Mouse (Mus musculus): Measurements from ENCODE around the gene Dda1.
"Not testable (repeated sequence)": the region's sequence is repeated elsewhere in the genome, so short reads cannot be mapped to it uniquely, and the experiment has no call there.

Gene Dda1

DNA sequence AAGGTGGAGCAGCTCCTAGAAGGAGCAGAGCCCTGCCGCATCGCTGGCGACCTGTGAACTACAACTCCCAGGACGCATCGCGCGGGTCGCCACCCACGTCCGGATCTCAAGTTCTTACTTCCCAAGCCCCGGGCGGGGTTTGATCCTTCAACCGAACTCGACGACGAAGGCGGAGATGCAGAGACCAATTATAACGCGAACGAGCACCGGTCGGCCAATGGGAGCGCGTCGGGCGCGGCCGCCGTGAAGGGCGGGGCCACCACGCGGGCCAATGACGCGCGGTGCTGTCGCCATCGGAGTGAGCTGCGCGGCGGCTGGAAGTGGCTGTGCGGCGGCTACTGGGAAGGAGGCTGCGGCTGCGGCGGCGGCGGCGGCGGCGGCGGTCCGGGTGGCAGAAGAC lies at the start of gene Dda1:
Dda1 (plus strand) TSS at position 284 of the 400 bp plus-strand sequence.
- DNase-seq (ENCODE audit: low spot score): peak; percentile 79

GRCm38 (mm10) chr8:71422121-71422520 lies 46.9 kb upstream of the Dda1 start:
- no peak for DNase-seq (ENCODE audit: low spot score)

- not testable (repeated sequence) for DNase-seq (ENCODE audit: low spot score)
These were observed 36.1 kb upstream of the Dda1 start for GRCm38 (mm10) chr8:71432935-71433334.

- DNase-seq (ENCODE audit: low spot score): no peak
These were observed 32.0 kb upstream of the Dda1 start for GRCm38 (mm10) chr8:71437041-71437440.

DNA sequence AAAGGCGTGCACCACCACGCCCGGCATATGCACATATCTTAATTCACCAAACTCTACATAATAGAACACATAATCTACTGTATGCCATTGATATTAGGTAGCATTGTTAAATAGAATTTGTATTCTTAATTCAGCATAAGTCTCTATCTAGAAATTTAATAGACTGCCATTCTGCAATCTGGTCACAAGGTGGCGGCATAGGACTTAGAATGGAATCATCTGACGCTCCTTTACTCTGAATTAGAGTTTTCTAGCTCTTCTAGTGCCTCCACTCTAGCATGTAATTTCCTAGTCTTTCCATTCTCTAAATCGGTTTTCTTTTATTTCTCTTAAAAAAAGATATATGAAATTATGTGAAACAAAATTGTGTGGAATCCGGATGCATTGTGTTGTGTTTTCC lies 27.6 kb upstream of the Dda1 start:
- DNase-seq (ENCODE audit: low spot score): peak; percentile 27

GRCm38 (mm10) chr8:71445096-71445495 lies 23.9 kb upstream of the Dda1 start:
- no peak for DNase-seq (ENCODE audit: low spot score)

GRCm38 (mm10) chr8:71451337-71451736 lies 17.7 kb upstream of the Dda1 start:
- no peak for DNase-seq (ENCODE audit: low spot score)

- DNase-seq (ENCODE audit: low spot score): no peak
These were observed 17.2 kb upstream of the Dda1 start for GRCm38 (mm10) chr8:71451777-71452176.

DNA sequence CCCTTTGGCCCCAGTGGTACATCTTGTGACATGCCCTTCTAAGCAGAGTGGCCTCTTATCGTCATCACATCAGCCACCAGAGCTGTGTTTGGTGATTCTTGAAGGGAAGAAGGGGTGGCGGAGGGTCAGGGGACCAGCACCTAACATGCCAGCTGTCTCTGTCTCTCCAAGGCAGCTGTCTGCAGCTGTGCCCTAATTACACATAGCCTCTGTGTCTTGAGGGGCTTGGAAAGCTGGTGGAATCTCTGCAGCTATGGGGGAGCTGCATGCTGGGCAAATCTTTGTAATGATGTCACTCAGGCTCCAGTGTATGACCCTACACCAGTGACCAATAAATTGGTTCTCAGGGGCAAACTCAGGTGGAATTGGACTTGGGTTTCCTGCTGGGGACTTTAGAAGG lies 16.3 kb upstream of the Dda1 start:
- DNase-seq (ENCODE audit: low spot score): no peak

DNA sequence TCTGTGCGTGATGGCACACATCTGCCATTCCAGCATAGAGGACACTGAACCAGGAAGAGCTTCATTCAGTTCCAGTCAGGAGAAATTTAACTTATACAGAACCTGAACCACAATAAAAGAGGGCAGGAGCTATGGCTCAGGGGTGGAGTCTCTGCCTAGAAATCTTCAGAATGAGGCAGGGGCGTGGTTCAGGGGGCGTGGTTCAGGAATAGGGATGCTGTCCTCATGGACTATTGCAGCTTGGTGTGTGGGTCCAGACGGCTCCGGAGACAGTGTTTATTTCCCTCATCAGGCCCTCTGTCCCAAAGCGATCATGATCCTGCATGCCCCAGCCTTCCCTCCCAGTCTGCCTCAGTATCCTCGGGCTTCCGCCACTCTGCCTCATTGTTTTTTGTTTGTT lies 14.3 kb upstream of the Dda1 start:
- no peak for DNase-seq (ENCODE audit: low spot score)

GRCm38 (mm10) chr8:71456906-71457305 lies 12.1 kb upstream of the Dda1 start:
- no peak for DNase-seq (ENCODE audit: low spot score)

GRCm38 (mm10) chr8:71457659-71458270 lies 11.2 kb upstream of the Dda1 start:
- DNase-seq (ENCODE audit: low spot score): no peak

DNA sequence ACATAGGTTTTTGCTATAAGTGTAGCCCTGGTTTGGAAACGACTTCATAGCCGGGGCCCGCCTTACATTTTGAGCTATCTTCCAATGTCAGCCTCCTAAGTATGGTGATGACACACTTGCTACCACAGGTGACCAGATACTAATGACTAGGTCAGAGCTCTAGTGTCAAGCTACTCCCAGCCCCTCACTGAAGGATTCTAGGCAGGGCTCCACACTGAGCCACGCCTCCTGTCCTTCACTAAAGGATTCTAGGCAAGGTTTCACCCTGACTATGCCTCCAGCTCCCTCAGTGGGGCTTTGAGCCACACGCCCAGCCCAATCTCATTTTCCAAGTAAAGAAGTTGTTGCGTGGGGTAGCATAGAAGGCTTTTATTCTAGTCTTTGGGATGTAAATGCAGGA lies 8.3 kb upstream of the Dda1 start:
- DNase-seq (ENCODE audit: low spot score): no peak

- DNase-seq (ENCODE audit: low spot score): no peak
These were observed 7.7 kb upstream of the Dda1 start for GRCm38 (mm10) chr8:71461152-71461840.

GRCm38 (mm10) chr8:71462191-71462590 lies 6.8 kb upstream of the Dda1 start:
- DNase-seq (ENCODE audit: low spot score): no peak

DNA sequence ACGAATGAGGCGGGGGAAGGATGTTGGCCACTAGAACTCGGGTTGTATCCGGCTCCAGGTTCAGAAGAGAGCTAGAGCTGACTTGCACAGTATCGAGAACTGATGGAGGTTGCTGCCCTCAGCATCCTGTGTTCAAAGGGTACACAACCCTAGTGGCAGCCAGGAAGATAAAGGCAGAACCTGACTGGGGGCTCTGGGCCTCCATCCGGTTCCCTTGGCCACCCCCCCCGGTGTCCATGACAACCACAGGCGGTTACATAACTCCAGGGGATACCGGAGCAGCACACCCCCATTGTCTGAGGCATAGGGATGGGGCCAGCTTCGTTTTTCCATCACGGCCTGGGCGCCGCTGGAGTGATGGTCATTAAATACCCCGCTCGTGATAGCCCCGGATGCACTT lies 6.2 kb upstream of the Dda1 start:
- DNase-seq (ENCODE audit: low spot score): no peak

GRCm38 (mm10) chr8:71463188-71464033 lies 5.6 kb upstream of the Dda1 start, which contains the start of gene Abhd8:
Gene Abhd8 (minus strand): TSS chr8:71463655.
- DNase-seq (ENCODE audit: low spot score): peak; percentile 98

DNA sequence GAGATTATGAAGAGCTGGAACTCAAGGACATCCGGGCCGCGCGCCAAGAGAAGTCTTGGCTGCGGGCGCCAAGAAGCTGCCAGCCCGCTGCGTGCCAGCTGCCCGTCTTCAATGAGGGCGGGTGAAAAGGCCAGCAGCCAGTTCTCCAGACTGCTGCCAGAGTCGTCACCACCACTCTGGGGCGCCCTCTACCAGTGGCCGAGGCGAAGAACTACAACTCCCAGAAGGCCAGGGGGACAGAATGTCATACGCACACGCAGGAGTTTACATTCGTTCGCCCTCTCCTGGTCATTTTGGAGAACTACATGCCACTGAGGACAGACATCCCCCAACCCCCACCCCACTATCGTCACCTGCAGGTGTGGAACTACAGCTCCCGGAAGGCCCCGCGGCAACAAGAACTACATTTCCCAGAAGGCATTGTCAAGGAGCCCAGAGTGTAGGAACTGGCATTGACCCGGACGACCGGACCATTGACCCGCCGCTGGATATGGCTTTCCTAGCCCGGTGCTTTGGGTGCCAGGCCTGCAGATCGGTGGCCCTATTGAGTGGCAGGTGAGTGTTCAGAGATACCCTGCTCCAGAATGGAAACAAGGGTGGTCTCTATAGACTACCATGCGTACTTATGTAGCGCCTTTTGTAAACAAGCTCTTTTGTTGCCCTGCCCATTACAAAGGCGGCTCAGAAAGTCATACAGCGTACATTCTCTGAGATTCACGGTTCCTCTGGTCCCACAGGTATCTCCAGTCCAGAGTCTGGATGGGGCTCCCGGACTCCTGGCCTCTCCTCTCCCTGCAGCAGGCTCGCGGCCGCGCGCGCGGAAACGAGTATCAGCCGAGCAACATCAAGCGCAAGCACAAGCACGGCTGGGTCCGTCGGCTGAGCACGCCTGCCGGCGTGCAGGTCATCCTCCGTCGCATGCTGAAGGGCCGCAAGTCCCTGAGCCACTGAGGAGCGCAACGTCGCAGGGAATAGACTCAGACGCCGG lies 4.2 kb upstream of the Dda1 start, which contains the start of gene Mrpl34:
Mrpl34 (plus strand) TSS at position 447 of the 988 bp plus-strand sequence.
- peak; percentile 91 for DNase-seq (ENCODE audit: low spot score)

- no peak for DNase-seq (ENCODE audit: low spot score)
These were observed 3.3 kb upstream of the Dda1 start for GRCm38 (mm10) chr8:71465733-71466132.

DNA sequence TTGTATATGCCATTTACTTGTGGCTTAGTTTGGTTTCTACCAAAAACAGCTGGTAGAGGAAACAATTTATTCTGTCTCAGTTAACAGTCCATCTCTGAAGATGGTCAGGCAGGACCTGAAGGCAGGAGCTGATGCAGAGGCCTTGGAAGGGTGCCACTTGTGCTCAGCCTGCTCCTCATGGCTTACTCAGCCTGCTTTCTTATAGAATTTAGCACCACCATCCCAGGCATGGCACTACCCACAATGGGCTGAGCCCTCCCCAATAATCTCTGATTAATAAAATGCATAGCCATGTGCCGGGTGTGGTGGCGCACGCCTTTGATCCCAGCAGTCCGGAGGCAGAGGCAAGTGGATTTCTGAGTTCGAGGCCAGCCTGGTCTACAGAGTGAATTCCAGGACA lies 2.8 kb upstream of the Dda1 start:
- no peak for DNase-seq (ENCODE audit: low spot score)

DNA sequence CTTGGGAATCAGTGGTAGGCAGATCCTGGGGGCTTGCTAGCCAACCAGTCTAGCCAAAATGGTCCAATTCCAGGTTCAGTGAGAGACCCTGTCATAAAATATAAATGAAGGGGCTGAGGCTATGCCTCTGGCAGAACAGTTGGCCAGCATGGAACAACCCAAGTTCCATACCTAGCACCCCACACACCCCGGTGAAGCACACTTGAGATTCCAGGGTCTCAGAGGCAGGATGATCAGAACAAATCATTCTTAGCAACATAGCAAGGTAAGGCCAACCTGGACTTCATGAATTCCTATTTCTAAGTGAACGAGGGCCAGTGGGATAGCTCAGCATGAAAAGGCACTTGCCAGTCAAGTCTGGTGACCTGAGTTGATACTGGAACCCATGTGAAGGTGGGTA lies 1.8 kb upstream of the Dda1 start:
- DNase-seq (ENCODE audit: low spot score): no peak

DNA sequence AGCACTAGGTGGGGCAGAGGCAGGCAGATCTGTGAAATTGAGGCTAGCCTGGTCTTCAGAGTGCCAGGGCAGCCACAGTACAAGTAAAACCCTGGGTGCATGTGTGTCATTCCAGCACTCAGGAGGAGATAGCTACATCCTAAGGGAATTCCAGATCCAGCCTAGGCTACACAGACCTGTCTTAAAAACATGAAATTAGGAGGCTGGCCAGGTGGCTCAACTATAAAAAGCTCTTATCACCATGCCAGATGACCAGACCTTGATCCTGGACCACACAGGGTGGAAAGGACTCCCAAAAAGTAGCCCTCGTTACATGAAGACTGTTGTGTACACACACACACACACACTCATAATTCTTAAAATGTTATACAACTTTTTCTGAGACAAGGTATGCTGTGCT lies 998 bp upstream of the Dda1 start:
- DNase-seq (ENCODE audit: low spot score): no peak
